Mouse (Mus musculus): ENCODE measurements around the gene Mtrf1l.

Mtrf1l gene

GRCm38 (mm10) chr10:5823740-5824491, at the start of gene Mtrf1l:
Gene Mtrf1l (minus strand): TSS chr10:5823910.
- peak; percentile 93 to 94 for DNase-seq (ENCODE audit: low spot score in 2 of 2)

DNA sequence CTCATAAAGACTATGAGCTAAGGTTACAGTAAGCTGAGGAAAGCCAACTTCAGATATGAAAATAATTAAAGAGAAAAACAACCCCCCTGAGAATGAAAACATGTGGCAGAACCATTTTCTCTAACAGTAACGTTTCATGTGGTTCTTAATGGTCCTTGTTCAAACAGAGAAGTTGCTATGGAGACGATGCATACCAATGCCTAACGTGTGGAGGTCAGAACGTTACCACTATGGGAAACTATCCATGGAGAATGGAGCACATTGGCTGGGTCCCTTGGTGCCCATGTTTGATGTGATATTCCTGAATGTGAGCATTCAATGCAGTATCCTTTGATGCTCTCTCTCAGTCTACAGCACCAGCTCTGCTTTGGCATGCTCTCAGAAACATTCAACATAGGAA, 47.4 kb upstream of the Mtrf1l start:
- DNase-seq (ENCODE audit: low spot score in 2 of 2) = no peak

DNA sequence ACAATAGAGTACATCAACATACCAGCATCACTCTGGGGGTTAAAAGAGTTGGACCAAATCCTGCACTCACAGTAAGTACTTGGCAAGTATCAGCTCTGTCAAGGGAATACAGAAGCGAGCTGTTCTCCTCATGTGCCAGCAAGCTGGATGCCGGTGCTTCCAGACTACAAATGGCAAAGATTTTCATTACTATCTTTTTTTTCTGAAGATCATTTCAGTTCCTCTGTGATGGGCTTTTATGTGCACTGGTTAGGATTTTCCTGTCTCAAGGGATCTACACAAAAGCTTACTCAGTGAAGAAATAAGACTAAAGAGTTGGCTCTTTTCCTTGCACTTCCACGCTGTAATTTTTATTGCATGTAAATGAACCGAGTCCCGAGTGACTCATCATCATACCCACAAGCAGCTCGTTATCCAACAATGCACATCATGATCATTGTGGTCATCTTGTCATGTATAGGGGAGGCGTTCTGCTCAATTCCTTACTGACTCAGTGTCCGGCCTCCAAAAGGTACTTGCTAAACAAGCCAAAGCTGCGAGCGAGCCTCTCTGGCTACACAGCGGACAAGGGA, 44.4 kb upstream of the Mtrf1l start:
- peak; percentile 31 to 41 for DNase-seq (ENCODE audit: low spot score in 2 of 2)

- no peak for DNase-seq (ENCODE audit: low spot score in 2 of 2)
These were observed 42.3 kb upstream of the Mtrf1l start for GRCm38 (mm10) chr10:5865996-5866395.

- no peak for DNase-seq (ENCODE audit: low spot score in 2 of 2)
These were observed 39.0 kb upstream of the Mtrf1l start for GRCm38 (mm10) chr10:5862669-5863068.

GRCm38 (mm10) chr10:5860849-5861248, 37.1 kb upstream of the Mtrf1l start:
- no peak for DNase-seq (ENCODE audit: low spot score in 2 of 2)

- no peak for DNase-seq (ENCODE audit: low spot score in 2 of 2)
These were observed 36.0 kb upstream of the Mtrf1l start for GRCm38 (mm10) chr10:5859729-5860128.

DNA sequence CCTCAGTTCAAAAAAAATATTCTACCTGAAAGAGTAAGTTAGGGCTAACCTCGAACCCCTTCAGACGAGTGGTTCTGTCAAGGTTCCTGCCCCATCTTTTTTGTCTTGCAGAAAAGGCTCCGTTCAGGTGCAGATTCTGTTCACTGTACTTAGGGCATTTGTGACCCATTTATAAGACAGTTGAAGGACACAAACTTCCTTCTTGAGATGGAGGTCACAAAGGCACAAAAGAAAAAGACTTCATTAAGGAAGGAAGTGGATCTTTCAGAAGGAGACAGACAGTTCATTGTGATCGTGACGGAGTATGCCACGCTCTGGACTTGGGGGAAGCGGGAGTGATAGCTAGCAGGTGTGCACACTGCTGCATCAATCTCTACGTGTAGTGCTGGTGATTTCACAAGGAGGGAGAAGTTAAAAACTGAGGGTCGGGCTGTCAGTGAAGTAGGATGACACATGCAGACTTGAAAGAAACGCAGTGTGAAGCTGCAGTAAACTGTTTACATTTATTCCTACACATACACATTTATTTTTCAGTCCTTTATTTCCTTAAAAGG, 34.4 kb upstream of the Mtrf1l start:
- no peak for DNase-seq (ENCODE audit: low spot score in 2 of 2)

DNA sequence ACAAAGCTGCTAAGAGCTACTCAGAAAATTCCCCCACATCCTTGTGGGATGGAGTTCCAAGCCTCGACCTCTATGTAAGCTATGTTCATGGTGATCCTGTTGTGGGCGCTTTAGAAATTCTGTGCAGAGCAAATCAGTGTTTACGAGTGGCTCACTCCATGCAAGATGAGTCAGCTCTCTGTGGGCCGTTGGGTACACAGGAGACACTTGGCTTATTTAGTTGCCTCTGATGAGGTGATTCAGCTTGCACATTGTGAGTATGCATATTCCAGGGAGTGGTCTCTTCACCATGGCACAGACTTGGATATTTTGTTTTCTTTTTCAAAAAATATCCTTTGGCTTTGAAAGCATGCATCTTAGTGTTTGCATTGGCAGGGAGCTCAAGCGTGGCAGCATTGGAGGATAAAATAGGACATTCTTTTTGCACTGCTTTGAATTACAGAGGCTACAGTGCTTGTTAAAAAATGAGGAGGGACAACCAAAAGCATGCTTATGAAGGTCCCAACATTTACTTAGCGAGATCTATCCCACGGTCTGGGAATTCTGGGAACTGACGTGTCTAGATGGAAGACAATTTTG, 29.7 kb upstream of the Mtrf1l start:
- peak; percentile 29 to 32 for DNase-seq (ENCODE audit: low spot score in 2 of 2)

DNA sequence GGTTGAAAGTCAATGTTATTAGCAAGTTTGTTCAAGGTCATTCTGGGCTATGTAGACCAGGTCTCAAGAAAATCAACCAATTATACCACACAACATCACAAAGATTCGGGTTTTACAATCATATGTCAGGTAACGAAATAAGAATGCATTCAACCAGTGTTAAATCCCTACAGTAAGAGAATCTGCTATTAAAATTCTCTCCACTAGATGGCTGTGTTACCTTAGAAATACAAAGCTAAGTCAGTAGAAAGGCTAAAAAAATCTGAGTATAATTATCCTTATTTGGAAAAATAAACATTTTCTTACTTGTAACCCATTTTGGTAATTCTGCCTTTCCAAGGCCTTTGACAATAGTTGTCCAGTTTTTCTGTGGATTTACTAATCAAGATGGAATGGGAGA, 23.2 kb upstream of the Mtrf1l start:
- DNase-seq (ENCODE audit: low spot score in 2 of 2) = no peak

DNA sequence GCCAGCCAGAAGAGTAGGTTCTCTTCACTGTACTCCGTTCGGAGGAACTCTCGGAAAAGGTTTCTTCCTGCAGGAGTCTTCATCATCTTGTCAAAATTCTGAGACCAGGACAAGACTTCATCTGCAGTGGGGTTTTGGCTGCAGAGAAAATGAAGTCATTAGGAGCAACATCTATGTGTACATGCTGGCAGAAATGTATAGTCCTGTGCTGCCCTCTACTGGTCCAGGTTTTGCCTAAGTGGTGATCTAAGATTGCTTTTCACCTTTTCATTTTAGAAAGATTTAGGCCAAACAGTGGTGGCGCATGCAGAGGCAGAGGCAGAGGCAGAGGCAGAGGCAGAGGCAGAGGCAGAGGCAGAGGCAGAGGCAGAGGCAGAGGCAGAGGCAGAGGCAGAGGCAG, 17.7 kb upstream of the Mtrf1l start:
- peak; percentile 24 to 40 for DNase-seq (ENCODE audit: low spot score in 2 of 2)

- no peak for DNase-seq (ENCODE audit: low spot score in 2 of 2)
These were observed 2.8 kb upstream of the Mtrf1l start for GRCm38 (mm10) chr10:5826336-5827025.

- DNase-seq (ENCODE audit: low spot score in 2 of 2) = peak; percentile 24 to 57
These were observed 1.1 kb upstream of the Mtrf1l start for GRCm38 (mm10) chr10:5824779-5825178.

- DNase-seq (ENCODE audit: low spot score in 2 of 2) = peak in 1 of 2 experiments; percentile 14
These were observed 395 bp downstream of the Mtrf1l start for GRCm38 (mm10) chr10:5823291-5823739.

DNA sequence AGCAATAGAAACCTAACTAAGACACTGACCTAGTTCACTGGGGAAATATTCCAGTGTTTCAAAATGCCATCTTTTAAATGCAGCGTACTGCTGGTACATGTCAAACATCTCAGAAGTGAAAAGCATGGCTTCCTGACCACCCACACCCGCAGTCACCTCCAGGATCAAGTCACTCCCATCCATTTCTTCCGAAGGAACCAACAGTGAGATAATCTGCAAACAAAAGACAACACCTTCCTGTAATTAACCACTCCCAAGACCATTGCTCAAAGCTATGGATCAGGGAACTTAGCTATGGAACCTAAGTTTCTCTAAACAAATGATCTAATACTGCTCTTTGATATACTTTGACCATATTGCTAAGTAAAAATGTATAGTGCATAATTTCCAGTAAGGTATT, 4.9 kb downstream of the Mtrf1l start:
- DNase-seq (ENCODE audit: low spot score in 2 of 2) = no peak

- no peak for DNase-seq (ENCODE audit: low spot score in 2 of 2)
These were observed 7.7 kb downstream of the Mtrf1l start for GRCm38 (mm10) chr10:5815968-5816367.

DNA sequence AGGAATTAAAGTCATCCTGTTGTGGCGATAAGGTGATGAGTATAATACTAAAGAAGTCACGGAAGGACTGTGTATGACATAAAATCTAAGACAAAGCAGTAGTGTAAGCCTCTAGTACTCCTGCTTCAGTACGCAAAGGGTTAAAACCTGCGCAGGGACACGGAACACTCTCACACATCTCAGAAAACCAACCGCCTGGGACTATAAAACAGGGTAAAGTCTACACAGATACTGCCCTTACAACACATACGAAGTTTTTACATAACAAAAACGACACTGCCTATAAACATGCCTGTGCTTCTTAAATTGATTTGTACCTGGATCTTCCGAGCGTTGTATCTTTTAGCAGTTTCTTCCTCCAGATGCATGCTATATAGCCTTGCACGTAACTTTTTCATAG, 10.0 kb downstream of the Mtrf1l start:
- no peak for DNase-seq (ENCODE audit: low spot score in 2 of 2)

- no peak for DNase-seq (ENCODE audit: low spot score in 2 of 2)
These were observed 16.0 kb downstream of the Mtrf1l start for GRCm38 (mm10) chr10:5807683-5808082.

GRCm38 (mm10) chr10:5806996-5807395, 16.7 kb downstream of the Mtrf1l start:
- DNase-seq (ENCODE audit: low spot score in 2 of 2) = no peak

DNA sequence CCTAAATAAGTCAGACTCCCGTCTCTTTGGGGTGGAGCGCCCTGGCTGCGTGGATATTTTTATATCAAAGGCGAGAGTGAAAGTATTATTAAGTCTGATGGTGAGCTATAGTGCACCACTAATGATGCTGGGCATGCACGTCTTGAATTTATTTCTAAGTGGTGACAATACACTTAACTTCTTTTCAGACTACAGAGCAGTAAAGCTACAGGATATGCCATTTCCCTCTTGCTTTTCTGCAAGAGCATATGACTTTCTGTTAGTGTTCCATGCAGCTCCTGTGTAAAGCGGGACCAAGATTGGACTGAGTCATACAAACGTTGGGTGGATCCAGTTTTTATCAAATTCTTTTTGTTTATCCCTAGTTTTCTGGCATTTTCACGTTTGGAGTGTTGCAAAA, 17.3 kb downstream of the Mtrf1l start:
- no peak for DNase-seq (ENCODE audit: low spot score in 2 of 2)

GRCm38 (mm10) chr10:5805731-5806307, 17.9 kb downstream of the Mtrf1l start:
- peak; percentile 92 to 95 for DNase-seq (ENCODE audit: low spot score in 2 of 2)

DNA sequence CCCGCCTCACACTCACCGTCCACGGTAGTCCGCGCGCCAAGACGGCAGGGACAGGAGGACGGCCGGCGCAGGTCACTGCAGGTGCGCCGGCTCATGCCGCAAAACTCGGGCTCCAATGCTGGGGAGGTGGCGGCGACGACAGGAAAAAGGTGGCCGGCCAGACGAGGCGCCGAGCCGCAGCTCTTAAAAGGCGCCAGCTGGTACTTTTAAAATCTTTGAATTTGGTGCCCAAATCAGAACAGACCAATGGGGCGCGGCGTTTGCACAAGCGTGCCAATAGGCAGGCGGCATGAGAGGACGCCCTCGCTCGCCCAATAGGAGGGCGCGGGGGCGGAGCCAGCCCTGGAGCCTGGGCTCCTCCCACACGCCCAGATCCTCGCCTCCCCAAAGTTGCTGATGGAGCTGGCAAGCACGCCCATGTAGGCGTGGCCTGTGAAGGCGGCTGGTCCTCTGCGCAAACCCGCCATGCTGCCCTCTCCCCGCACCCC, 18.4 kb downstream of the Mtrf1l start, which contains the start of gene Fbxo5:
Fbxo5 (minus strand) TSS at position 358 of the 488 bp plus-strand sequence.
- peak in 1 of 2 experiments; percentile 99 for DNase-seq (ENCODE audit: low spot score in 2 of 2)

Measured in frontal cortex, postnatal 36 days (tissue).